Mouse (Mus musculus): ENCODE measurements around the gene Mapre3.

The Mapre3 gene

DNA sequence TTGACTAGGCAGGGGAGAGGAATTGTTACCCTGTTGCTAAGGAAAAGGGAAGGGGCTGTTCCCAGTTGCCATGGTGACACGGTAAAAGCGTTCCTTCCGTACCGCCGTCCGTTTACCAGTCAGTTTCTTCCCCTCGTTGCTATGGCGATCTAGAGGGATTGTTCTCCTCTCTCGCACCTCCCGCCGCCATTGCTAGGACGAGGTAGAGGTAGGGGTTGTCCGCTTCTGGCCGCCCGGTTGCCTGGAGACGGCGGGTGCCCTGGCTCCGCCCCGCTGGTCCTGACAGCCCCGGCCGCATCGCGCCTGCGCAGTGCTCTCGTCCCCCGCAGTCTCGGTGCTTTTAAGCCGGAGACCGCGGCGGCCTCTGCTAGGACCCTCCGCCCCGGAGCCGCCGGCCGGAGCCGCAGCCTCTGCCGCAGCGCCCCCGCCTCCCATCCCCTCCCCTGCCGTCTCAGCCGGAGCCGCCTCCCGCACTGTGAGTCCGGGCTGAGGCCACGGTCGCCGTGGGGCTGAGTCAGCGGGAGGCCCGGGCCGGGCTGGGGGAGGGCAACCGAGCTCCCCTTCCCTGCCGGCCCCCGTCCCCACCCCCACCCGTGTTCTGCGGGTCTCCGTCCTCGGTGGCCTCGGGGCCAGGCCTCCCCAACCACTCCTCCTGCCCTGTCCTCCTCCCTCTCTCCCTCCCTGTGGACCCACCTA lies at the start of gene Mapre3:
TSS of gene Mapre3 (plus strand) at position 218 of the 696 bp plus-strand sequence.
- DNase-seq, result peak; percentile 93

GRCm38 (mm10) chr5:30765596-30766370 lies 48.7 kb upstream of the Mapre3 start:
- DNase-seq, result no peak

DNA sequence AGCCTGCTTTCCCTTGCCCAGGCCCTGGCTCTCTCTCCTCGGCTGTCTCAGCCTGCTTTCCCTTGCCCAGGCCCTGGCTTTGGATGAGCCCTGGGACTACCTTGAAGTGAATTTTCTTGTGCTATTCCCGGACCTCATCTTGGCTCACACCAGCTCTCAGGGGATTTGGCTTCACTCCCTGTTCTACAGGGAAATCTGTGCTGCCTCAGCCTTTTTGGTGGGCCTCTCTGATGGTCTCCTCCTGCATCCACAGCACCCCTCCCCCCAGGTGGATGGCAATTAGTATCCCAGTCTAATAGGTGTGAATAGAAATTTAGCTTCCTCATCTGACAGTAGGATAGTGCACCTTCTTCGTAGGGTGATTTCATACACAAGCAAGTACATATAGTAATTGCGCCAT lies 46.4 kb upstream of the Mapre3 start:
- no peak for DNase-seq

GRCm38 (mm10) chr5:30768598-30768997 lies 45.8 kb upstream of the Mapre3 start:
- peak; percentile 92 for DNase-seq

- peak; percentile 45 for DNase-seq
These were observed 45.4 kb upstream of the Mapre3 start for GRCm38 (mm10) chr5:30769075-30769474.

DNA sequence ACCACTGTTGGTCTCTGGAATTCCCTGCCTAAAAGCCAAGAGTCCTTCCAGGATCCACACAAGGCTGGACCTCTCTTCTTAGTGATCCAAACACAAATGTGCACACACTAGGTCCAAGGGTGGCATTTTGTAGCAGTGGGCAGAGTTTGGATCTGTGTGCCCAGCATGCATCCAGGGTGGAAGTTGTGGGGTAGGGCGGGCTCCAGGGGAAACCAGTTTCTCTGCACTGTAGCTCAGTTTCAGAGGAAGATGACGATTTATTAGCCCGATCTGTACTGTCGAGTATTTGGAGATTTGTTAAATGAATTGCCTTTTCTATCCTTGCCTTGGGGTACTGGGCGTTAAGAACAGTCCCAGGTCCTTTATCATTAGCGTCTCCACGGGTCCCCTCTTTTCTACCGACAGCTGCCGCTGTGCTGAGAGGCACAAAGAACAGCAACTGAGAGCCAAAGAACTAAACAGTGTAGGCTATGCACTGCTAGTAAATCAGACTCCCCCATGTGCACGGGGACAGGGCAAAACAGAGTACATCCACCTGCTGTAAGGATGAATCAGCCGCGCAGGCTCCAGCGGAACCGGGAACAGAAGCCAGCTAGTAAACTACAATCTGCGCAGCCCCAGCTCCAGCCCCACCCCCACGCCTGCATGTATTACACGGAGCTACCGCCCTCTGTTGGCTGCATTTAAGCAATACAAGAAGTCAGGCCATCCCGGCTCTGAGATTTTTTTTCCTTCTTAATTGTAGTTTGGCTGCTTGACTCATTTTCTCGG lies 39.7 kb upstream of the Mapre3 start:
- DNase-seq, result peak; percentile 96

- DNase-seq, result peak; percentile 25
These were observed 33.7 kb upstream of the Mapre3 start for GRCm38 (mm10) chr5:30780699-30781098.

GRCm38 (mm10) chr5:30781147-30781546 lies 33.3 kb upstream of the Mapre3 start:
- peak; percentile 9 for DNase-seq

- no peak for DNase-seq
These were observed 27.1 kb upstream of the Mapre3 start for GRCm38 (mm10) chr5:30787381-30787780.

DNA sequence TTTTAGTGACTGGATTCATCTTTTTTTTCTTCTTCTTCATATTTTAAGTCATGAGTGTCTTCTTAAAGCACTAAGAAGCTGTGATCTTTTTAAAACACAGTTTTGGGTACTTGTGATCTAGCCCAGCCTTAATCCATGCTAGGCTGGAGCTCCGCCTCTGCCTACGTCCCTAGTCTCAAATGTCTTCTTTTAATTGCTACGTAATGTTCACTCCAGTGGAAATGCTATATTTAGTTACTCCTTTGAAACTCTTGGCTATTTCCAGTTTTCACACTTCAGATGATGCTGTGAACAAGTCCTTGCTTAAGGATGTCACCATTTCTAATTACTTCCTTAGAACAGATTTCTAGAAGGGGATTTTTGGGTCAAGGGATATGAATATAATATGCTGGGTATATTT lies 24.4 kb upstream of the Mapre3 start:
- no peak for DNase-seq

GRCm38 (mm10) chr5:30796125-30796524 lies 18.3 kb upstream of the Mapre3 start:
- peak; percentile 90 for DNase-seq

GRCm38 (mm10) chr5:30797482-30797881 lies 17.0 kb upstream of the Mapre3 start:
- DNase-seq, result no peak

DNA sequence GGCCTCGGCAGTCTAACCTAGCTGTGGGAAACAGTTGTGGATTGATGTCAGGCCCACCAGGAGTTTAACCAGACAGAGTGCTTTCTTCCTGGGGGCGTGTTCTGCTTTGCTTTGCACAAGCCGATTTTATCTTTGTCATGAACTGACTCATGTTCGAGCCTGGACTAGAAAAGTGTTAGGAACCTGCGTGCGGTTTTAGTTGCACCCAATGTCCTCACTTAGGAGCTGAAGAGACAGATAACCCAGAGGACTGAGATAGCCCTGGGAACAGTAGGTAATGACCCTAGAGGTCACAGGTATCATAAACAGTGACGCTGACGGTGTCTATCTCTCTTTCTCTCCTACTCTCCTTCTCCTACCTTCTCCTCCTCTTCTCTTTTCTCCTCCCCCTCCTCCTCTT lies 16.5 kb upstream of the Mapre3 start:
- DNase-seq, result no peak

DNA sequence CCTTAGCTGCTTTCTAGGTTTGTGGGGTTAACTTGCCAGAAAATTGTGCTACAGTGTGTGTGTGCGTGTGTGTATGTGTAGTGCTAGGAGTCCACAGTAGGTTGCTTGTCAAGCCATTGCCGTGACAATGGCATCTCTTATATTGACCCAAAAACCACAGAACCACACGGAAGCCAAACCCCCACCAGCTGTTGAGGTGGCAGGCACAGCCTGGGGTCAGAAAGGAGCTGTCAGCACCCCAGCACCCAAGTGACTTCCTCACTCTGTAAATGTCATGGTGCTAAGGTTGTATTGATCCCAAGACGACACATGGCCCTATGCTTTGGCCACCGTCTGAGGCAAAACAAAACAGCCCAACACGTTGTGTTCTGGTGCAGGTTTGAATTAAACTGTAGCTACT lies 15.5 kb upstream of the Mapre3 start:
- DNase-seq, result no peak

DNA sequence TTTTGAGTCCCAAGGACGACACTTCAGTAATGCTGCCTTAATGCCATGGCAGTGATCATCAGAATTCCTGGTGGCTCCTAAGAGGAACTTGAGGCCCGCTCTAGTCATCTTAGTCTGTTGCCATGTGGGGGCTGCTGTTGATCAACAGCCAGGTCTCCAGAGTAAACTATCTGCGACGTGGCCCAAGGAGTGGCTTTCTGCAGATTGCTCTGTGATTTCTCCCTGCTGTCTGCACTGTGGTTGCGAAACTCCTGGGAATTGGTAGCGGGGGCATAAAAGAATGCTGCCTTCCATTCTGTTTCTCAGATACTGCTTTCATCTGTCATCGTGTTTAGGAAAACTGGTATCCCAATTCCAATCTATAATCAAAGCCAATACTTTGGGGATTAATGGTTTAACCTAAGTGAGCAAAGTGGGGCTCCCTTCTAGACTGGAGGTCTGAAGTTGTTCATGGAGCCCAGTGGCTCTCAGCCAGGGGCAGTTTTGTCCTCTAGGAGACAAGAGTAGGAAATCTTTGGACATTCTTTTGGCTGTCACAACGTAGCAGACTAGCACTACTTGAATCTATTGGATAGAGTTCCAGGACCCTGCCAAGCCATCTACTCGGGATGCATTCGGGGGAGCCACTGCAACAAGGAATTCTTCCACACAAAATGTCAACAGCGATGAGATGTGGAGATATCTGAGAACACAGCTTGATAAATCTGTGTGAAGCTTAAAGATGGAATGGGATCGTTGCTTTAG lies 11.5 kb upstream of the Mapre3 start:
- peak; percentile 22 for DNase-seq

- peak; percentile 95 for DNase-seq
These were observed 8.3 kb upstream of the Mapre3 start for GRCm38 (mm10) chr5:30806106-30806505.

DNA sequence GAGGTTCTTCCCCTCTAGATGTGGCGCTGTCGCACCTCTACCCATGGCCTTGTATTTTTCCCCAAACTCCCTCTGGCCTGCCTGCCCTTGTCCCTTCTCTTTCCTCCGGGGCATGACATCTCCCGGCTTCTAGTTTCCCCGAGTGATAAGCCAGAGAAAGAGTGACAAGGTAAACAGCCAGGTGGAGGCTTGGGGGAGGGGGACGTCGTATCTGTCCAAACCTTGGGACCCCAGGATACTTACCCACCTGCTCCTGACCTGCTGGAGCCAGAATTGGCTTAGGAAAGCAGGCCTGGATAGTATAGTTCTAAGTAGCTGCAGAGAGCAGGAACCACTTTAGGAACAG lies 652 bp downstream of the Mapre3 start:
- DNase-seq, result no peak

- DNase-seq, result peak; percentile 26
These were observed 1.9 kb downstream of the Mapre3 start for GRCm38 (mm10) chr5:30816261-30816791.

DNA sequence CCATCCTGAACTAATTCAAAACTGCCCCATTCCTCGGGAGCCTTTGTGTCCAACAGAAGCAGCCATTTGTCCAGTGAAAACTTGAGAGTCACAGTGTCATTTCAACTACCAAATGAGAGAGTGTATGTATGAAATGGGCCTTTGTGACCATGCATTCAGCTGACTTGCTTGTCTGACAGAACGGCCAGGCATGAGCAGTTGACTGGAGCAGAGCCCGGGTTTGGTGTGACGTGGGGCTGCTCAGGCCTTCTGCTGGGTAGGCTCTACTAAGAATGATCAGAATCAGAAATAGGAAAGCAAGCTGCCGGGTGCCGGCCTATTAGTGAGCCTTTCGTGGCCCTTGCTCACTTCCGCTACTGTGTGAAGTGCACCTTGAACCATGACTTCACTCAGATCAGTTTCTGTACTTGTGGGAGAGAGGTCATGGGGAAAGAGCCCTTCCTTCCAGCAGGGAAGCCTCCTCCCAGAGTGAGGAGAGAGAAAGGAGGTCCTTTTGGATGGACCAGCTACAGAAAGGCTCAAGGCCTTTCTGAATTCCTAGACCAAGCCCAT lies 4.4 kb downstream of the Mapre3 start:
- no peak for DNase-seq

DNA sequence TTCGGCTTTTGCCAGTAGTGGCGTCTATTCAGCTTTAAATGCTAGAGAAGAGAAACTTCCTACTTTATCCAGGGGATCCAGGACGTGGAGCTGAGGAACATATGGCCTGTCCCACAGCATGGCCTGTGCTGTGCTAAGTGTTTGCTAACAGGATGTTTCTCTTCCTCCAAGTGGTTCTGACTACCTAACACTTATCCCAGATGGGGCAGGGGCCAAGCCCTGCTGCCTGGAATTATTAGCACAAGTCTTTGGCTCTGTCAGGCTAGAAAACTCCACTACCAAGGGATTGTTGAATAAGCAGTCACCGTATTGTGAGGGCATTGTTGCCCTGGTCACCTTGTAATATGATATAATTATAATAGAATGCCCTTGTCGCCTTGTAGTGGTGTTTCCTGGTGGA lies 8.2 kb downstream of the Mapre3 start:
- peak; percentile 58 for DNase-seq

GRCm38 (mm10) chr5:30823091-30823490 lies 8.7 kb downstream of the Mapre3 start:
- DNase-seq, result no peak
